ENCODE assay signal across 16 mouse cellular contexts in genomic region chr1:143982085-143982764, GRCm38 (mm10). TPM values are rescaled to one million over a fixed set of nuclear protein-coding genes. Genes with fewer than 3 reads are reported as not detected.
A peak's percentile ranks its signal among the peaks of the same experiment; 100 is the strongest.
DNase-seq lines count a peak whose midpoint lies in the region; ATAC-seq and TF ChIP-seq lines count a peak whose summit lies in the region.
"Had no signal": no experiment of that assay in that cellular context is flagged by ENCODE, and none has a peak within 500 bp of the region (broad histone marks: within the 10 kb centered on the region; RNA-seq: fewer than 3 reads in every experiment).

No protein-coding gene starts in this region.

- H3K4me1 ChIP-seq in hindbrain, embryonic 13.5 days (replicated peaks) = no peaks in the 10 kb centered on the region; the same call in 1 of the 2 replicates
- H3K4me1 ChIP-seq in hindbrain, postnatal 0 days (ENCODE audit: insufficient read depth, low read length) = no peaks in the 10 kb centered on the region
- no peaks in the 10 kb centered on the region for H3K4me1 ChIP-seq in midbrain, embryonic 14.5 days (ENCODE audit: control insufficient read depth, insufficient read depth, low read length)
- H3K4me1 ChIP-seq: hindbrain, embryonic 15.5 days; liver, embryonic 15.5 days had no signal

- H3K4me3 ChIP-seq in hindbrain, embryonic 13.5 days = no peak overlapping the region
- no peak overlapping the region for H3K4me3 ChIP-seq in hindbrain, postnatal 0 days (ENCODE audit: low read length)
- H3K4me3 ChIP-seq in midbrain, embryonic 14.5 days (replicated peaks; ENCODE audit: low read depth, low read length) = no peak overlapping the region
- H3K4me3 ChIP-seq: heart, adult 2 months; hindbrain, embryonic 15.5 days; liver, embryonic 15.5 days; myocyte had no signal

- no peak overlapping the region for H3K9ac ChIP-seq in hindbrain, embryonic 13.5 days
- H3K9ac ChIP-seq in hindbrain, postnatal 0 days (replicated peaks; ENCODE audit: low read length) = no peak overlapping the region
- no peak overlapping the region for H3K9ac ChIP-seq in midbrain, embryonic 14.5 days (replicated peaks; ENCODE audit: low read length)
- H3K9ac ChIP-seq: hindbrain, embryonic 15.5 days; liver, embryonic 15.5 days had no signal

- ATAC-seq in hindbrain, embryonic 13.5 days (ENCODE audit: low FRiP score) = 0 out of 2 replicates have a peak, but pooled peaks have one; percentile 46
- ATAC-seq in hindbrain, postnatal 0 days = no peak
- peak; percentile 27; the same call in 1 of the 2 replicates for ATAC-seq in midbrain, embryonic 14.5 days (ENCODE audit: low FRiP score, low TSS enrichment)

- TF ChIP-seq CTCF in hindbrain, postnatal 0 days (IDR thresholded peaks at IDR 0.05; ENCODE audit: low read depth) = no peak

- 56% methylated on average over 2 of the region's 2 CpGs for WGBS in hindbrain, embryonic 13.5 days
- WGBS in hindbrain, postnatal 0 days = 39% methylated on average over 2 of the region's 2 CpGs
- WGBS in midbrain, embryonic 14.5 days = 57% methylated on average over 2 of the region's 2 CpGs

- no peaks in the 10 kb centered on the region for H3K9me3 ChIP-seq in hindbrain, embryonic 13.5 days
- H3K9me3 ChIP-seq in hindbrain, postnatal 0 days (ENCODE audit: low read length) = no peaks in the 10 kb centered on the region
- no peaks in the 10 kb centered on the region for H3K9me3 ChIP-seq in midbrain, embryonic 14.5 days (ENCODE audit: control insufficient read depth, low read length)
- H3K9me3 ChIP-seq: hindbrain, embryonic 15.5 days; liver, embryonic 15.5 days had no signal

- intact Hi-C loops in left cerebral cortex, postnatal 14 days (cut with DNase I) = no loop called here

- H3K36me3 ChIP-seq in hindbrain, embryonic 13.5 days = no peaks in the 10 kb centered on the region
- H3K36me3 ChIP-seq in hindbrain, postnatal 0 days (ENCODE audit: insufficient read depth, low read length) = no peaks in the 10 kb centered on the region
- H3K36me3 ChIP-seq in midbrain, embryonic 14.5 days (ENCODE audit: control insufficient read depth, insufficient read depth, low read length) = no peaks in the 10 kb centered on the region
- H3K36me3 ChIP-seq: hindbrain, embryonic 15.5 days; liver, embryonic 15.5 days had no signal

- no peak overlapping the region for H3K4me2 ChIP-seq in hindbrain, embryonic 13.5 days
- no peak overlapping the region for H3K4me2 ChIP-seq in hindbrain, postnatal 0 days (ENCODE audit: low read depth, low read length)
- no peak overlapping the region for H3K4me2 ChIP-seq in midbrain, embryonic 14.5 days (ENCODE audit: low read length)
- H3K4me2 ChIP-seq: hindbrain, embryonic 15.5 days; liver, embryonic 15.5 days had no signal

- no peaks in the 10 kb centered on the region for H3K27me3 ChIP-seq in hindbrain, embryonic 13.5 days
- no peaks in the 10 kb centered on the region for H3K27me3 ChIP-seq in hindbrain, postnatal 0 days (ENCODE audit: insufficient read depth, low read length)
- H3K27me3 ChIP-seq in midbrain, embryonic 14.5 days (ENCODE audit: control insufficient read depth, insufficient read depth, low read length) = no peaks in the 10 kb centered on the region
- H3K27me3 ChIP-seq: CH12.LX; hindbrain, embryonic 15.5 days; liver, embryonic 15.5 days had no signal

- DNase-seq in adrenal gland, postnatal 14 days = peak; percentile 52
- DNase-seq in adrenal gland, adult 18-20 months (ENCODE audit: low spot score in 2 of 2) = no peak
- no peak for DNase-seq in hindbrain, postnatal 0 days (ENCODE audit: low spot score)
- peak; percentile 32 for DNase-seq in adrenal gland, postnatal 25 days
- no peak for DNase-seq in midbrain, embryonic 14.5 days
- DNase-seq in gastrocnemius, adult 8-10 months (ENCODE audit: low spot score in 2 of 2) = no peak
- no peak for DNase-seq in left cerebral cortex, postnatal 14 days (ENCODE audit: low spot score in 2 of 2)
- DNase-seq: heart, adult 2 months; kidney, adult 18-20 months; layer of hippocampus, adult 9-11 months; thymus, adult 18-20 months had no signal

- H3K27ac ChIP-seq in hindbrain, embryonic 13.5 days = no peak overlapping the region
- H3K27ac ChIP-seq in hindbrain, postnatal 0 days = no peak overlapping the region
- H3K27ac ChIP-seq in midbrain, embryonic 14.5 days (replicated peaks; ENCODE audit: low read depth, low read length) = no peak overlapping the region
- H3K27ac ChIP-seq: heart, adult 2 months; hindbrain, embryonic 15.5 days; liver, embryonic 15.5 days had no signal

RNA-seq across cellular contexts. Expression of gene Rgs2, which starts 21.7 kb away (rescaled TPM):
- 381 and 470 TPM in 2 replicates for total RNA-seq in adrenal gland, postnatal 14 days (2021)
- total RNA-seq in adrenal gland, adult 18-20 months (2021) = 100 to 1,000 TPM; 210 to 229 TPM
- polyA plus RNA-seq in hindbrain, embryonic 13.5 days (2015; fragmentation: Nextera tagmentation; extraction: Ambion mirVana) = 132 and 135 TPM in 2 replicates
- total RNA-seq in hindbrain, postnatal 0 days (2014; rRNA removed) = 13.6 and 14.9 TPM in 2 replicates
- polyA plus RNA-seq in hindbrain, postnatal 0 days (2015; fragmentation: Nextera tagmentation; extraction: Ambion mirVana) = 70.7 and 71.1 TPM in 2 replicates
- 162 and 212 TPM in 2 replicates for total RNA-seq in adrenal gland, postnatal 25 days (2021)
- polyA plus RNA-seq in midbrain, embryonic 14.5 days (2014; fragmentation: Nextera tagmentation; extraction: Ambion mirVana) = 123 and 132 TPM in 2 replicates
- 1 to 10 TPM; 3.4 to 5.5 (median 4.1) TPM for total RNA-seq in gastrocnemius, adult 8-10 months (2022)
- total RNA-seq in left cerebral cortex, postnatal 14 days (2021) = 10 to 100 TPM; 52.5 to 64.5 TPM

Comparison
In these comparisons a context has a peak if more than half of its experiments do, and no peak if none do; other contexts are left out.
1. DNase-seq: peak in adrenal gland, postnatal 14 days (single experiment) and adrenal gland, postnatal 25 days (single experiment); none in adrenal gland, adult 18-20 months (0 of 2), hindbrain, postnatal 0 days (single experiment), midbrain, embryonic 14.5 days (single experiment), gastrocnemius, adult 8-10 months (0 of 2) and left cerebral cortex, postnatal 14 days (0 of 2).